Mouse (Mus musculus) bone marrow, adult 2 months (tissue): Measurements from ENCODE around the gene Usp12.

ENCODE experiments used
- CTCF ChIP-seq: fragments of 200-500 bp; IDR thresholded peaks from 2 replicates; pipeline ENCODE4 v1.5.1; 2011; ENCODE audit warnings: low read length, control low read depth; ENCODE audit not compliant: control insufficient read depth, insufficient read depth
- POLR2A ChIP-seq: fragments of 200-500 bp; IDR thresholded peaks from 2 replicates; pipeline ENCODE4 v1.6.1; 2011; ENCODE audit warnings: low read depth, mild to moderate bottlenecking, control low read depth, low read length, borderline replicate concordance; ENCODE audit not compliant: control insufficient read depth

- TF ChIP-seq CTCF (no peak), POLR2A (no peak)
These were observed 29.0 kb downstream of the Usp12 start for GRCm38 (mm10) chr5:146765791-146766190.
